Mouse (Mus musculus): ENCODE data around the gene Klk8. TPM values are rescaled to one million over a fixed set of nuclear protein-coding genes. Genes with fewer than 3 reads are reported as not detected.

The Klk8 gene
- 2.5 TPM for polyA plus RNA-seq (2015; fragmentation: Illumina TruSeq; extraction: RNeasy Lipid Tissue Mini Kit (QIAGEN cat#74804); ENCODE audit: insufficient read depth, low read depth, low replicate concordance)

DNA sequence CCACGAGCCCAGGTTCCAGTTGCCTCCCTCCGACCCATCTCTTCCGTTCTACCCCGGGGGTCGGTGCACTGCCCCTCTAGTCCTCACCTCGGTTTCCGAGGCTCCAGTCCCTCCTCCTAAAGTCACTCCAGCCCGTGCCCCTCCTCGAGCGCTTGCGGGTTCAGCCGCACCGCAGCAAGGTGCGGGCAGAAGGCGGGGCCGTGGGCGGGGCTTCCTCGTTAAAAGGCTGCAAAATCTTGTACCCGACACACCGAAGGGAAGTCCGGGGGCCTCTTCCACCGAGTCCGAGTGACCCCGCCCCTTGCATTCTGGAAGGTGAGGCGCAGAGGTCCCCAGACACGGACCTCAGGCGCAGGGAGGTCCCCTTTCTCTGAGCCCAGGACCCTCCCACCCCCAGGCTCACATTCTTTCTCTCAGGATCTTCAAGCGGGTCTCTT, at the start of gene Klk8:
Klk8 (plus strand) TSS at position 245 of the 437 bp plus-strand sequence.

DNA sequence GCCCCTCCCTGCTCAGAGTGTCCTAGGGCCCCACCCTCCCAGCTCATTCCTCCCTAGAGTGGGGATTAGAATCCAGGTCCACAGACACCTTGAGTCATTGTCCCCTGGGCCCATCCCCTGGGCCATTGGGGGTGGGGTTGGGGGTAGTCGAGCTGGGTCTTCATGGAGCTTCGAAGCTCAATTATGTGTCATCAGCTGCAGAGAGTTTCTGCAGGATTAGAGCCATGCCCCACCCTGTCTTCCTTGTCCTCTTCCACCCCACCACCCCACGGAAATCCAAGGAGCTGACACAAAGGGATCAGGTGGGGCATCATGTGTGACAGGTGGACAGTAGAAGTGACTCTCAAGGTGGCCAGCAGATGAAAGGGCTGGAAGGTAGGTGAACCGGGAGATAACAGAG, 28.8 kb upstream of the Klk8 start, which contains the start of gene Klk12:
Klk12 (plus strand) TSS at position 301 of the 400 bp plus-strand sequence.

GRCm38 (mm10) chr7:43774364-43774763, 23.0 kb upstream of the Klk8 start, which contains the start of gene Klk11:
Klk11 (plus strand) TSS chr7:43774604.

DNA sequence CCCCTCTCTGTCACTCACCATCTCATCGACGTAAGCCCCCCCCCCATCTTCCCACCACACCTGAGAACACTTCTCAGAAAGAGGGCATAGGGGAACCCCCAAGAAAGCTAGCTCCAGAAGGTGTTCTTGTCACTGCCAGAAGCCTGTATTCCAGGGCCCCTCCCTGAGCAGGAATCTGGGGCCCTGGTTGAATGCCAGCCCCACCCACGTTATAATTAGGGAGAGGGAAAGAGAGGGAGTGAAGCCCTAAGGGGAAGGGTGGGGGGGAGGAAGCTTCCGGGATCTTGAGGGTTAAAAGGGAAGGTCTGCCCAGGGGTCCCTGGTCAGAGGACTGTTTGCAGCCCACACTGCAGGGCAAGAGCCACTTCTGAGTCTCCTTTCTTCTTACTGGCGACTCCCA, 16.6 kb upstream of the Klk8 start, which contains the start of gene Klk10:
Klk10 (plus strand) TSS at position 290 of the 400 bp plus-strand sequence.

DNA sequence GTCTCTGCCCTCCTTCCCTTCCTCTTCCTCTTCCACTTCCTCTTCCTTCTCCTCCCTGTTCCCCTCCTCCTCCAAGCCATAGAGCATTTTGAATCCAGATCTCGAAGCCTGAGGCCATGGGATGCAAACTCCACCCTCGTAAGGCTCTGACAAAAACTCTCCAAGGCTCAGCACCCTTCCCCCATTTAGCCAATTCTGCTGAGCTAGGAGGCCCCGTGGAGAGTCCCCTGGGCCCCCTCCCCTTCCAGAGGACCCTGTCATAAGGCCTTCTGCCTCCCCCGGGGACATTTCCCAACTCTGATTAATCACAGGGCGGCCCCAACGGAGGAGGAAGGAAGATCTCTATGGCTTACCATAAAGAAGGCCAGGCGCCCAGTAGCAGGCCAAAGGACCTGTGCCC, 5.8 kb upstream of the Klk8 start, which contains the start of gene Klk9:
Klk9 (plus strand) TSS at position 301 of the 400 bp plus-strand sequence.

DNA sequence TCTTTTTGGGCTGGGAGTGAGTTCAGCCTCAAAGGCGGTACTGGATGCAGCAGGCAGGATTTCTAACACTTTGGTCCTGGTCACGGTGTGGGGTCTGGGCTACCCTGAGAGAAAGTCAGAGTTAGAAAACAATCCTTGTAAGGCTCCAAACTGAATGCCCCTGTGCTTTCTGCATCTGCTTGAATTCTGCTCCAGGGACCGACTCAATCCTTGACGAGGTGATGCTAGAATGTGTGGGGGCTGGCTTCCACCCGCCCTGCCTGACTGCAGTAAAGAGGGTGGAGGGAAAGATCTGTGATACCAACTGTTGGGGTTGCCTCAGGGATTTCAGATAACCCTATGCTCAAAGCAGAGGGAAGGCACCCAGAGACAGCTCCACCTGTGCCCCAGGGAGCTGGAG, 13.6 kb downstream of the Klk8 start, which contains the start of gene Klk7:
Klk7 (plus strand) TSS at position 301 of the 400 bp plus-strand sequence.

DNA sequence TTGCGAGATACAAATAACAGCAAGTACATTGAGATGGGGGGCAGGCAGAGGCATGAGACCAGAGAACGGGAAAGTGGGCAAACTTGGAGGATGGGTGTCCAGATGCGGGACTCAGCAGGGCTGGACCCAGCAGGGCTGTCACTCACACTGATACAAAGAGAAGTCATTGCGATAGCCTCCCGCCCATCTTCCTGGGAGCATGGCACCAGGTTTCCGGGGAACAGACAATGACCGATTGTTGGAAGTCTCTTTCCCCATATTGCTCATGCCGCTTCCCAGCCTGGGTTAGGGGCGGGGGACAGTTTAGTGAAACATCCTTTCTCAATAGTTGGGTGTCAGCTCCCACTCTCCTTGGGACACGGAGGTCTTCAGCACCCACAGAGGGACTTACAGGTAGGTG, 26.8 kb downstream of the Klk8 start, which contains the start of gene Klk6:
Klk6 (plus strand) TSS at position 301 of the 400 bp plus-strand sequence.

GRCm38 (mm10) chr7:43841701-43842100, 44.3 kb downstream of the Klk8 start, which contains the start of gene Klk5:
Klk5 (plus strand) TSS chr7:43841971.

Other genes with a start within 250 kb of the Klk8 start
- gene Zfp658, start 235.3 kb upstream of the Klk8 start, polyA plus RNA-seq (2015; fragmentation: Illumina TruSeq; extraction: RNeasy Lipid Tissue Mini Kit (QIAGEN cat#74804); ENCODE audit: insufficient read depth, low read depth, low replicate concordance): 2.8 TPM
- 1.9 TPM for gene Zfp719, start 218.0 kb upstream of the Klk8 start, polyA plus RNA-seq (2015; fragmentation: Illumina TruSeq; extraction: RNeasy Lipid Tissue Mini Kit (QIAGEN cat#74804); ENCODE audit: insufficient read depth, low read depth, low replicate concordance)
- gene Zfp819, start 190.4 kb upstream of the Klk8 start, polyA plus RNA-seq (2015; fragmentation: Illumina TruSeq; extraction: RNeasy Lipid Tissue Mini Kit (QIAGEN cat#74804); ENCODE audit: insufficient read depth, low read depth, low replicate concordance): not detected
- gene Ceacam18, start 162.9 kb upstream of the Klk8 start, polyA plus RNA-seq (2015; fragmentation: Illumina TruSeq; extraction: RNeasy Lipid Tissue Mini Kit (QIAGEN cat#74804); ENCODE audit: insufficient read depth, low read depth, low replicate concordance): not detected
- not detected for gene Siglece, start 137.4 kb upstream of the Klk8 start, polyA plus RNA-seq (2015; fragmentation: Illumina TruSeq; extraction: RNeasy Lipid Tissue Mini Kit (QIAGEN cat#74804); ENCODE audit: insufficient read depth, low read depth, low replicate concordance)
- gene Ctu1, start 125.6 kb upstream of the Klk8 start, polyA plus RNA-seq (2015; fragmentation: Illumina TruSeq; extraction: RNeasy Lipid Tissue Mini Kit (QIAGEN cat#74804); ENCODE audit: insufficient read depth, low read depth, low replicate concordance): 2.3 TPM
- not detected for gene Klk14, start 107.2 kb upstream of the Klk8 start, polyA plus RNA-seq (2015; fragmentation: Illumina TruSeq; extraction: RNeasy Lipid Tissue Mini Kit (QIAGEN cat#74804); ENCODE audit: insufficient read depth, low read depth, low replicate concordance)
- not detected for gene Klk13, start 85.0 kb upstream of the Klk8 start, polyA plus RNA-seq (2015; fragmentation: Illumina TruSeq; extraction: RNeasy Lipid Tissue Mini Kit (QIAGEN cat#74804); ENCODE audit: insufficient read depth, low read depth, low replicate concordance)
- gene Klk12, start 28.7 kb upstream of the Klk8 start, polyA plus RNA-seq (2015; fragmentation: Illumina TruSeq; extraction: RNeasy Lipid Tissue Mini Kit (QIAGEN cat#74804); ENCODE audit: insufficient read depth, low read depth, low replicate concordance): not detected
- not detected for gene Klk11, start 23.0 kb upstream of the Klk8 start, polyA plus RNA-seq (2015; fragmentation: Illumina TruSeq; extraction: RNeasy Lipid Tissue Mini Kit (QIAGEN cat#74804); ENCODE audit: insufficient read depth, low read depth, low replicate concordance)
- not detected for gene Klk10, start 16.5 kb upstream of the Klk8 start, polyA plus RNA-seq (2015; fragmentation: Illumina TruSeq; extraction: RNeasy Lipid Tissue Mini Kit (QIAGEN cat#74804); ENCODE audit: insufficient read depth, low read depth, low replicate concordance)
- gene Klk9, start 5.7 kb upstream of the Klk8 start, polyA plus RNA-seq (2015; fragmentation: Illumina TruSeq; extraction: RNeasy Lipid Tissue Mini Kit (QIAGEN cat#74804); ENCODE audit: insufficient read depth, low read depth, low replicate concordance): not detected
- gene Klk7, start 13.7 kb downstream of the Klk8 start, polyA plus RNA-seq (2015; fragmentation: Illumina TruSeq; extraction: RNeasy Lipid Tissue Mini Kit (QIAGEN cat#74804); ENCODE audit: insufficient read depth, low read depth, low replicate concordance): not detected
- not detected for gene Klk6, start 26.9 kb downstream of the Klk8 start, polyA plus RNA-seq (2015; fragmentation: Illumina TruSeq; extraction: RNeasy Lipid Tissue Mini Kit (QIAGEN cat#74804); ENCODE audit: insufficient read depth, low read depth, low replicate concordance)
- gene Klk5, start 44.4 kb downstream of the Klk8 start, polyA plus RNA-seq (2015; fragmentation: Illumina TruSeq; extraction: RNeasy Lipid Tissue Mini Kit (QIAGEN cat#74804); ENCODE audit: insufficient read depth, low read depth, low replicate concordance): not detected
- not detected for gene Klk4, start 83.6 kb downstream of the Klk8 start, polyA plus RNA-seq (2015; fragmentation: Illumina TruSeq; extraction: RNeasy Lipid Tissue Mini Kit (QIAGEN cat#74804); ENCODE audit: insufficient read depth, low read depth, low replicate concordance)
- gene Klk15, start 136.2 kb downstream of the Klk8 start, polyA plus RNA-seq (2015; fragmentation: Illumina TruSeq; extraction: RNeasy Lipid Tissue Mini Kit (QIAGEN cat#74804); ENCODE audit: insufficient read depth, low read depth, low replicate concordance): not detected
- gene Klk1b8, start 153.1 kb downstream of the Klk8 start, polyA plus RNA-seq (2015; fragmentation: Illumina TruSeq; extraction: RNeasy Lipid Tissue Mini Kit (QIAGEN cat#74804); ENCODE audit: insufficient read depth, low read depth, low replicate concordance): 4.6 TPM
- gene Klk1b1, start 169.2 kb downstream of the Klk8 start, polyA plus RNA-seq (2015; fragmentation: Illumina TruSeq; extraction: RNeasy Lipid Tissue Mini Kit (QIAGEN cat#74804); ENCODE audit: insufficient read depth, low read depth, low replicate concordance): not detected
- gene Klk1b9, start 178.5 kb downstream of the Klk8 start, polyA plus RNA-seq (2015; fragmentation: Illumina TruSeq; extraction: RNeasy Lipid Tissue Mini Kit (QIAGEN cat#74804); ENCODE audit: insufficient read depth, low read depth, low replicate concordance): not detected
- gene Klk1b11, start 198.3 kb downstream of the Klk8 start, polyA plus RNA-seq (2015; fragmentation: Illumina TruSeq; extraction: RNeasy Lipid Tissue Mini Kit (QIAGEN cat#74804); ENCODE audit: insufficient read depth, low read depth, low replicate concordance): 4.9 TPM
- 1.6 TPM for gene Klk1b26, start 214.6 kb downstream of the Klk8 start, polyA plus RNA-seq (2015; fragmentation: Illumina TruSeq; extraction: RNeasy Lipid Tissue Mini Kit (QIAGEN cat#74804); ENCODE audit: insufficient read depth, low read depth, low replicate concordance)